Mouse (Mus musculus): ENCODE measurements around the gene Rgs16. TPM values are rescaled to one million over a fixed set of nuclear protein-coding genes. Genes with fewer than 3 reads are reported as not detected.
"Not testable (repeated sequence)": the region's sequence is repeated elsewhere in the genome, so short reads cannot be mapped to it uniquely, and the experiment has no call there.

Rgs16 gene
- total RNA-seq, 2 experiments from 2014 or later: 7.7 to 10.8 TPM

GRCm38 (mm10) chr1:153751763-153752301 is 11.7 kb downstream of the Rgs16 start:
- no peak for DNase-seq

GRCm38 (mm10) chr1:153752521-153752920 is 12.4 kb downstream of the Rgs16 start:
- no peak for DNase-seq

- no peak for DNase-seq
These were observed 13.7 kb downstream of the Rgs16 start for GRCm38 (mm10) chr1:153753725-153754464.

- DNase-seq: no peak
These were observed 24.0 kb downstream of the Rgs16 start for GRCm38 (mm10) chr1:153764136-153764535.

- no peak for DNase-seq
These were observed 26.1 kb downstream of the Rgs16 start for GRCm38 (mm10) chr1:153766298-153766697.

GRCm38 (mm10) chr1:153767281-153767680 is 27.1 kb downstream of the Rgs16 start:
- no peak for DNase-seq

- DNase-seq: no peak
These were observed 28.3 kb downstream of the Rgs16 start for GRCm38 (mm10) chr1:153768465-153768864.

- DNase-seq: not testable (repeated sequence)
These were observed 29.4 kb downstream of the Rgs16 start for GRCm38 (mm10) chr1:153769571-153769970.

- no peak for DNase-seq
These were observed 30.0 kb downstream of the Rgs16 start for GRCm38 (mm10) chr1:153769998-153770775.

- no peak for DNase-seq
These were observed 30.6 kb downstream of the Rgs16 start for GRCm38 (mm10) chr1:153770776-153771167.

GRCm38 (mm10) chr1:153775174-153775573 is 35.0 kb downstream of the Rgs16 start:
- no peak for DNase-seq

- DNase-seq: no peak
These were observed 36.1 kb downstream of the Rgs16 start for GRCm38 (mm10) chr1:153776257-153776656.

- DNase-seq: no peak
These were observed 38.1 kb downstream of the Rgs16 start for GRCm38 (mm10) chr1:153778205-153778604.

- DNase-seq: no peak
These were observed 43.2 kb downstream of the Rgs16 start for GRCm38 (mm10) chr1:153783339-153783738.

GRCm38 (mm10) chr1:153785608-153786007 is 45.5 kb downstream of the Rgs16 start:
- DNase-seq: no peak

GRCm38 (mm10) chr1:153790708-153791107 is 50.6 kb downstream of the Rgs16 start:
- DNase-seq: no peak

GRCm38 (mm10) chr1:153794241-153794640 is 54.1 kb downstream of the Rgs16 start:
- no peak for DNase-seq

Other genes starting within 250 kb of the Rgs16 start
- gene Npl, start 190.3 kb upstream of the Rgs16 start, total RNA-seq (2021): 1 to 10 TPM; 2.9 to 3.3 TPM
- 1 to 10 TPM in 1 of 2 experiments, under 1 TPM in 1; 0.99 to 1.2 TPM for gene Rgs8, start 87.3 kb upstream of the Rgs16 start, total RNA-seq (2021)
- gene Rnasel, start 9.1 kb downstream of the Rgs16 start, total RNA-seq (2021): 1 to 10 TPM; 5.9 to 9.7 TPM
- not detected for gene Rgsl1, start 103.8 kb downstream of the Rgs16 start, total RNA-seq (2021)
- not detected for gene Teddm1b, start 134.0 kb downstream of the Rgs16 start, total RNA-seq (2021)
- not detected for gene Teddm1a, start 151.4 kb downstream of the Rgs16 start, total RNA-seq (2021)
- gene Glul, start 159.6 kb downstream of the Rgs16 start, total RNA-seq (2021): 100 to 1,000 TPM in 1 of 2 experiments, 10 to 100 TPM in 1; 90.2 to 146 TPM
- gene Teddm2, start 159.9 kb downstream of the Rgs16 start, total RNA-seq (2021): under 1 TPM; 0.65 to 0.75 TPM

Data from gastrocnemius, postnatal 10 days (tissue).